Mouse (Mus musculus): ENCODE measurements around the gene Evc. TPM values are rescaled to one million over a fixed set of nuclear protein-coding genes. Genes with fewer than 3 reads are reported as not detected.

Gene Evc
- polyA plus RNA-seq, 1 experiment from 2014 or later, result 3.6 TPM

DNA sequence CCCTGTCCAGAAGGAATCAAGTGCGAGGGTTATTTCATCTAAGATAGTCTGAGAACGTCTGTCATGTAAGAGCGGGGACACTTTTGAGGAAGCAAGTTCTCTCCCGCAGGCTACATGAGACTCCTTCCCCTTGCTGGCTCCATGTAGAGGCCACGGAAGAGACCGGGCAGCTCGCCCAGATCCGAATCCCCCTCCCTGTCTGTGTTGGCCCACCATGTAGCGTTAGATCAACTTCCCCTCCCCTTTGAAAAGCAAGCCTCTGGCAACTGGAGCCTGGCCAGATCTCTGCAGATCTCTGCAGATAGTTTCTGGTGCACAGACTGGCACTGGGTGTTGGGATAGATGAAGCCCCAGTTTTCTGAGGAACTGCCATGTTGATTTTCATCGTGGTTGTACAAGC, 40.0 kb downstream of the Evc start:
- 73% methylated on average over 10 of the region's 10 CpGs for WGBS
- Histone ChIP-seq H3K9ac (no peak overlapping the region), H3K4me1 (replicated peaks) (no peaks in the 10 kb centered on the region), H3K4me3 (no peak overlapping the region), H3K27me3 (no peaks in the 10 kb centered on the region), H3K36me3 (peaks cover 11% of the 10 kb centered on the region), H3K9me3 (no peaks in the 10 kb centered on the region), H3K27ac (replicated peaks) (no peak overlapping the region), H3K4me2 (no peak overlapping the region)
- 0 out of 2 replicates have a peak, but pooled peaks have one; percentile 16 for ATAC-seq (ENCODE audit: low read depth)

DNA sequence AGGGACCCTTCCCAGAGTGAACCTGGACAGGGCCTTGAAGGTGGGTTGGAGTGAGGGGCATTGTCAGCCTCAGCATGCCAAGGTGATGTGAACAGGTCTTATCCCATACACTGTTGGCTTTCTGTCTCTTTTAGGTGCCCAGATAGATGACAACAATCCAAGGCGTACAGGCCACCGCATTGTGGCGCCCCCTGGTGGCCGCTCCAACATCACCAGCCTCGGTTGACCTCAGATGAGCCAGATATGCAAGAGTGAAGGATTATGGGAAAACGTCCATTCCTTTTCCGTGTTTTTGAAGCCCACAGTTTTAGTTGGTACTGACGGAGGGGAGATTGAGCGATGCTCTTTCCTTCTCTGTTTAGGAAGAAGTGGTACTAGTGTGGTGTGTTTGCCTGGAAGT, 45.7 kb downstream of the Evc start:
- Histone ChIP-seq H3K27ac (replicated peaks) (no peak overlapping the region), H3K4me1 (replicated peaks) (no peaks in the 10 kb centered on the region), H3K9me3 (no peaks in the 10 kb centered on the region), H3K4me2 (no peak overlapping the region), H3K9ac (no peak overlapping the region), H3K36me3 (peaks cover 67% of the 10 kb centered on the region), H3K27me3 (no peaks in the 10 kb centered on the region), H3K4me3 (no peak overlapping the region)
- ATAC-seq (ENCODE audit: low read depth), result no peak
- WGBS, result 72% methylated on average over 9 of the region's 9 CpGs

GRCm38 (mm10) chr5:37289236-37289635, 47.5 kb downstream of the Evc start:
- no peak overlapping the region for H3K4me3 ChIP-seq
- no peaks in the 10 kb centered on the region for H3K9me3 ChIP-seq
- ATAC-seq (ENCODE audit: low read depth), result peak; percentile 21; the same call in 1 of the 2 replicates
- no peak overlapping the region for H3K27ac ChIP-seq (replicated peaks)
- H3K4me2 ChIP-seq, result no peak overlapping the region
- peaks cover 80% of the 10 kb centered on the region for H3K36me3 ChIP-seq
- no peaks in the 10 kb centered on the region for H3K4me1 ChIP-seq (replicated peaks)
- no peaks in the 10 kb centered on the region for H3K27me3 ChIP-seq
- 19% methylated on average over 3 of the region's 3 CpGs for WGBS
- H3K9ac ChIP-seq, result no peak overlapping the region

GRCm38 (mm10) chr5:37288374-37288773, 48.3 kb downstream of the Evc start:
- H3K36me3 ChIP-seq, result peaks cover 89% of the 10 kb centered on the region
- no peaks in the 10 kb centered on the region for H3K27me3 ChIP-seq
- no peak overlapping the region for H3K4me3 ChIP-seq
- H3K9me3 ChIP-seq, result no peaks in the 10 kb centered on the region
- no peak overlapping the region for H3K4me2 ChIP-seq
- H3K27ac ChIP-seq (replicated peaks), result 0 out of 2 replicates have a peak overlapping the region, but pooled peaks have one; percentile 7
- H3K4me1 ChIP-seq (replicated peaks), result no peaks in the 10 kb centered on the region
- ATAC-seq (ENCODE audit: low read depth), result peak; percentile 51
- 62% methylated on average over 3 of the region's 3 CpGs for WGBS
- H3K9ac ChIP-seq, result no peak overlapping the region

DNA sequence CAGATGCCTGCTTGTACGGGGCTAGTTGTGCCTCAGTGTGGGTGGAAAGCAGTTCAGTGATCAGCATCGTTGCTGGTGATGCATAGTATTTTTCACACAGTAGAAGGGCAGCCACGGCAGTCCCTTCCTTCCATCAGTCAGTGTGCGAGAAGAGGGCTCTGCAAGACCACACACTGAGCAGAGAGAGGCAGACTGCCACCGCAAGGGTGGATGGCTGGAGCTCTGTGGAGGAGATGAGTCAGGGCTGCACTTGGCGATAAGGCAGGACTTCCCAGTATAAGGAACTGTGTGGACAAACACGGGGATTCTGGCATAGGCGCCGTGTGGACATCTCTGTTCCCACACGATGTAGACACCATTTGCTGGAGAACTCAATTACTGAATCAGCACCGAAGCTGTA, 55.7 kb downstream of the Evc start:
- no peak overlapping the region for H3K9ac ChIP-seq
- no peaks in the 10 kb centered on the region for H3K4me1 ChIP-seq (replicated peaks)
- ATAC-seq (ENCODE audit: low read depth), result no peak
- 92% methylated on average over 11 of the region's 11 CpGs for WGBS
- no peaks in the 10 kb centered on the region for H3K9me3 ChIP-seq
- peaks cover 94% of the 10 kb centered on the region for H3K36me3 ChIP-seq
- no peak overlapping the region for H3K4me2 ChIP-seq
- no peak overlapping the region for H3K4me3 ChIP-seq
- no peak overlapping the region for H3K27ac ChIP-seq (replicated peaks)
- no peaks in the 10 kb centered on the region for H3K27me3 ChIP-seq

DNA sequence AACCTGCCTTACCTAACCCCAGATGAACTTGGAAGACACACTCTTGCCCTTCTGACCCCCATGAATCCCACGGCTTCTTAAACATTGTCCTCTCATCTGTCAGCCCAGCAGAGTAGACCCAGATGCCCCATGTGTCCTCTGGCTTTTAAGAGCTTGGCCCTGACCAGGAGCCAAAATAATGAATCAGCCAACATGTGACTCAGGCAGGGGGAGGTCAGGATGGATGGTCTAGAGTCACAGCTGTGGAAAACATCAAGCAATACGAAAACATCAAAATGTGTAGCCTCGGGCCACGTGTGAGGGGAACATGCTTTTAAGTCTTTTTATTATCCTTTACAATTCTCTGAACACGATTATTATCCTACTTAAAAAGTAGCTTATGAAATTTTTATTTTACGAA, 72.9 kb downstream of the Evc start:
- Histone ChIP-seq H3K4me3 (no peak overlapping the region), H3K4me2 (no peak overlapping the region), H3K27ac (replicated peaks) (no peak overlapping the region), H3K4me1 (replicated peaks) (peaks cover 51% of the 10 kb centered on the region), H3K27me3 (no peaks in the 10 kb centered on the region), H3K9me3 (no peaks in the 10 kb centered on the region), H3K9ac (no peak overlapping the region), H3K36me3 (peaks cover 36% of the 10 kb centered on the region)
- 46% methylated on average over 6 of the region's 6 CpGs for WGBS
- no peak for ATAC-seq (ENCODE audit: low read depth)

DNA sequence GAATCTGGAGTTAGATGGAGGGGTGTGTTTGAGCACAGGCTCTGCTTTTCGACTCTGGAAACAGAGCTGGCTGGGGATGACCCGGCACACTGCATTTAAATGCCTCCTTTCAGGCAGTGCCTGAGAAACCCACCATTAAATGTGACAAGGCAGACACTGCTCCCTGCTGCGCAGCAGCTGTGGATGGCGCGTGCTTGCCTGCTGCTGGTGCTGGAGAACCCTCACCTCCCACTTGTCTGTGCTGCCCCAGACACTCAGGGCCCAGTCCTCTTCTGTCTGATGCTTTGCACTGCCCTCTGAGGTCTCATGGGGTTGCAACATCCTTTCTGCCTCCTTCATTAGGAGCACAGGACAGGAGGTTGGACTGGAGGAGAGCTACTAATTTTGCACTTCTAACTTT, 75.0 kb downstream of the Evc start:
- H3K4me3 ChIP-seq, result no peak overlapping the region
- H3K27ac ChIP-seq (replicated peaks), result 0 out of 2 replicates have a peak overlapping the region, but pooled peaks have one; percentile 14
- 35% methylated on average over 5 of the region's 5 CpGs for WGBS
- no peak overlapping the region for H3K9ac ChIP-seq
- H3K9me3 ChIP-seq, result no peaks in the 10 kb centered on the region
- peaks cover 18% of the 10 kb centered on the region for H3K36me3 ChIP-seq
- no peaks in the 10 kb centered on the region for H3K27me3 ChIP-seq
- ATAC-seq (ENCODE audit: low read depth), result peak; percentile 52
- H3K4me2 ChIP-seq, result no peak overlapping the region
- peaks cover 70% of the 10 kb centered on the region for H3K4me1 ChIP-seq (replicated peaks)

GRCm38 (mm10) chr5:37257243-37257642, 79.5 kb downstream of the Evc start:
- H3K4me3 ChIP-seq, result no peak overlapping the region
- H3K9me3 ChIP-seq, result no peaks in the 10 kb centered on the region
- no peak for ATAC-seq (ENCODE audit: low read depth)
- H3K27ac ChIP-seq (replicated peaks), result 0 out of 2 replicates have a peak overlapping the region, but pooled peaks have one; percentile 23
- H3K36me3 ChIP-seq, result peaks cover 11% of the 10 kb centered on the region
- H3K4me1 ChIP-seq (replicated peaks), result peaks cover 87% of the 10 kb centered on the region
- H3K4me2 ChIP-seq, result no peak overlapping the region
- 63% methylated on average over 5 of the region's 5 CpGs for WGBS
- H3K27me3 ChIP-seq, result no peaks in the 10 kb centered on the region
- no peak overlapping the region for H3K9ac ChIP-seq

DNA sequence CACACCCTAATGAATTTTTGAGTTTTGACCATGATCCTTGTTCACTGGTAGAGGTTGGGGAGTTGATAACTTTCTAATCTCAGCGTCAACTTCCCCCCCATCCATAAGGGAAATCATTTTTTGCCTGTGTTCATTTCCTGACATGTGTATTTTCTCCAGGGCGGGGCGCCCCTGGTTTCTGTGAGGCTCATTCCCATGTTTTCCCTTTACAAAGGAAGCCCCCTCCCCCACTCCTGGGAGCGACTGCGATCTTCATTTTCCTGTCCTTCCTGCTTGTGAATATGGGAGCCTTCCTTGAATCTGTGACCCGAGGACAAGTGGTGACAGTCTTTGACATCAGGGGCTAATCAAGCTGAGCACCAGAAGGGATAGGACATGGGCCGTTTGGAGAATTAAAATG, 79.9 kb downstream of the Evc start:
- no peak for ATAC-seq (ENCODE audit: low read depth)
- Histone ChIP-seq H3K4me3 (no peak overlapping the region), H3K9me3 (no peaks in the 10 kb centered on the region), H3K9ac (no peak overlapping the region), H3K27me3 (no peaks in the 10 kb centered on the region), H3K27ac (replicated peaks) (0 out of 2 replicates have a peak overlapping the region, but pooled peaks have one; percentile 7), H3K4me2 (no peak overlapping the region), H3K36me3 (peaks cover 14% of the 10 kb centered on the region), H3K4me1 (replicated peaks) (peaks cover 88% of the 10 kb centered on the region)
- 61% methylated on average over 7 of the region's 7 CpGs for WGBS

- H3K4me2 ChIP-seq, result no peak overlapping the region
- H3K27me3 ChIP-seq, result no peaks in the 10 kb centered on the region
- H3K4me3 ChIP-seq, result no peak overlapping the region
- H3K27ac ChIP-seq (replicated peaks), result no peak overlapping the region
- WGBS, result 60% methylated on average over 4 of the region's 4 CpGs
- H3K9ac ChIP-seq, result no peak overlapping the region
- no peak for ATAC-seq (ENCODE audit: low read depth)
- H3K9me3 ChIP-seq, result no peaks in the 10 kb centered on the region
- peaks cover 89% of the 10 kb centered on the region for H3K4me1 ChIP-seq (replicated peaks)
- H3K36me3 ChIP-seq, result peaks cover 22% of the 10 kb centered on the region
Observed at GRCm38 (mm10) chr5:37254523-37254922, 82.2 kb downstream of the Evc start.

DNA sequence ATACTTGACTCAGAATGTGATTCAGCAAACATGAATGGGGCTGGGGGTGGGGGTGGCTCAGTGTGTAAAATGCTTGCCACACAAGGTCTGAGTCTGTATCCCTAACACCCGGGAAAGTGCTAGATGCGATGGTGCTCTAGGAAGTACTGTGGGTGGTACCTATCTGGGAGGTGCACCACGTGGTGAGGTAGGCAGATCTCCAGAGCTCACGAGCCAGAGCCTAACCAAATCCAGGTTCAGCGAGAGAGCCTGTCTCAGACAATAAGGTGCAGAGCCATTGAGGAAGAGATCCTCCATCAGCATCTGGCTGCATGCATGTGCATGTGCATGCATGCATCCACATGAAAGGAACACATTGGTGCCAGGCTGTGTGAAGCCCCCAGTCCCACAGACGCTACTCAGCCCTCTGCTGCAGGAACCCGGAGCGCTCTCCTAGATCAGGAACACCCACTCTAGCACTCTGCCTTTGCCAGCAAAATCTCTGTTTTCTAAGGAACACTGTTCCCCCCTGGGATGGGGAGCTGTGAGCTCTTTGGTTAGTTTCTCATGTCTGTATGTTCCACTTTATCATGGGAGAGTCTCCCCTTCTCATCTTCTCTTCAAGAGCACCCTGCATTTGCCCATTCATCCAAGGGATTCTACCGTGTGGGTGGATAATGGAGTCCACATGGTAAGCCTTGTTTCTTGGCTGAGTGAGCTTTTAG, 84.4 kb downstream of the Evc start:
- no peaks in the 10 kb centered on the region for H3K9me3 ChIP-seq
- H3K4me1 ChIP-seq (replicated peaks), result peaks cover 91% of the 10 kb centered on the region
- no peak overlapping the region for H3K9ac ChIP-seq
- 88% methylated on average over 9 of the region's 9 CpGs for WGBS
- peaks cover 22% of the 10 kb centered on the region for H3K36me3 ChIP-seq
- no peak overlapping the region for H3K4me2 ChIP-seq
- no peak overlapping the region for H3K27ac ChIP-seq (replicated peaks)
- no peaks in the 10 kb centered on the region for H3K27me3 ChIP-seq
- H3K4me3 ChIP-seq, result no peak overlapping the region
- no peak for ATAC-seq (ENCODE audit: low read depth)

- Histone ChIP-seq H3K36me3 (peaks cover 22% of the 10 kb centered on the region), H3K27ac (replicated peaks) (peak overlapping the region; percentile 13; the same call in 1 of the 2 replicates), H3K4me3 (no peak overlapping the region), H3K4me2 (no peak overlapping the region), H3K27me3 (no peaks in the 10 kb centered on the region), H3K4me1 (replicated peaks) (peaks cover 87% of the 10 kb centered on the region), H3K9me3 (no peaks in the 10 kb centered on the region), H3K9ac (no peak overlapping the region)
- no peak for ATAC-seq (ENCODE audit: low read depth)
- 71% methylated on average over 3 of the region's 3 CpGs for WGBS
Observed at GRCm38 (mm10) chr5:37251596-37251995, 85.1 kb downstream of the Evc start.

GRCm38 (mm10) chr5:37248870-37249269, 87.8 kb downstream of the Evc start:
- Histone ChIP-seq H3K4me3 (peak overlapping the region; percentile 68), H3K9me3 (no peaks in the 10 kb centered on the region), H3K9ac (peak overlapping the region; percentile 92), H3K4me2 (peak overlapping the region; percentile 90), H3K36me3 (peaks cover 21% of the 10 kb centered on the region), H3K27me3 (0 out of 2 replicates have a peak, but pooled peaks cover 5% of the 10 kb centered on the region), H3K27ac (replicated peaks) (no peak overlapping the region), H3K4me1 (replicated peaks) (peaks cover 79% of the 10 kb centered on the region)
- no peak for ATAC-seq (ENCODE audit: low read depth)
- 60% methylated on average over 3 of the region's 3 CpGs for WGBS
